Mouse (Mus musculus) heart, adult 2 months (tissue): ENCODE measurements around the gene Slc23a2. TPM values are rescaled to one million over a fixed set of nuclear protein-coding genes. Genes with fewer than 3 reads are reported as not detected.

Experiments used
- DNase-seq, 2 experiments: peaks; one replicate each; pipeline ENCODE4 v3.0.0; 2021
- H3K27ac ChIP-seq: fragments of 200-600 bp; 2 replicates; pipeline ENCODE4 v1.8.1; 2022
- H3K27me3 ChIP-seq: fragments of 200-500 bp; 2 replicates; pipeline ENCODE4 v1.6.1; 2012; ENCODE audit warnings: mild to moderate bottlenecking, low read length, inconsistent platforms, mixed read lengths; ENCODE audit not compliant: control insufficient read depth, insufficient read depth
- H3K36me3 ChIP-seq: fragments of 200-500 bp; 2 replicates; pipeline ENCODE4 v1.6.1; 2012; ENCODE audit warnings: low read length, inconsistent platforms; ENCODE audit not compliant: control insufficient read depth, insufficient read depth
- H3K4me1 ChIP-seq: fragments of 200-500 bp; 2 replicates; pipeline ENCODE4 v1.6.1; 2011; ENCODE audit warnings: low read length; ENCODE audit not compliant: control insufficient read depth, insufficient read depth
- H3K4me3 ChIP-seq: fragments of 200-600 bp; 2 replicates; pipeline ENCODE4 v1.8.1; 2022
- H3K79me2 ChIP-seq: fragments of 200-500 bp; replicated peaks from 2 replicates; pipeline ENCODE4 v1.6.1; 2012; ENCODE audit warnings: mild to moderate bottlenecking, inconsistent platforms, low read length, moderate library complexity, mixed read lengths; ENCODE audit not compliant: control insufficient read depth, insufficient read depth
- H3K9ac ChIP-seq: fragments of 200-500 bp; 2 replicates; pipeline ENCODE4 v1.6.1; 2012; ENCODE audit warnings: low read depth, mild to moderate bottlenecking, control low read depth, inconsistent platforms, low read length, mixed read lengths
- CTCF ChIP-seq: fragments of 200-600 bp; IDR thresholded peaks from 2 replicates; pipeline ENCODE4 v1.8.1; 2022; ENCODE audit warnings: antibody characterized with exemption, mild to moderate bottlenecking, moderate library complexity
- EP300 ChIP-seq: fragments of 200-500 bp; IDR thresholded peaks from 2 replicates; pipeline ENCODE4 v1.6.1; 2011; ENCODE audit warnings: low read depth, low read length, control low read depth; ENCODE audit not compliant: insufficient read depth
- POLR2A ChIP-seq: fragments of 200-500 bp; IDR thresholded peaks from 2 replicates; pipeline ENCODE4 v1.6.1; 2011; ENCODE audit warnings: mild to moderate bottlenecking, low read depth, low read length, control low read depth; ENCODE audit not compliant: insufficient read depth
- WGBS: fragments of 180-500 bp; shearing (Covaris S2); methylation state at CpG from one replicate; pipeline ENCODE4 v1.1.7; 2018; 5-methylcytosine and 5-hydroxymethylcytosine counted together
- intact Hi-C: fragments of 180-260 bp; cut with DNase I; formaldehyde crosslinking; loops from one replicate; pipeline ENCODE4 v1.15.1; 2025
- polyA plus RNA-seq: library from polyadenylated mRNA; depleted of rRNA; stranded (reverse); fragments of >200 nt; gene quantifications from 2 replicates; pipeline ENCODE4 v1.2.3, GENCODE M21; 2012
- total RNA-seq, 2 experiments: library from RNA; stranded (reverse); gene quantifications; 2 replicates each; pipeline ENCODE4 v1.2.3; 2021

Gene Slc23a2
- total and polyA plus RNA-seq, 3 experiments: 11.2 to 15.6 (median 11.8) TPM

DNA sequence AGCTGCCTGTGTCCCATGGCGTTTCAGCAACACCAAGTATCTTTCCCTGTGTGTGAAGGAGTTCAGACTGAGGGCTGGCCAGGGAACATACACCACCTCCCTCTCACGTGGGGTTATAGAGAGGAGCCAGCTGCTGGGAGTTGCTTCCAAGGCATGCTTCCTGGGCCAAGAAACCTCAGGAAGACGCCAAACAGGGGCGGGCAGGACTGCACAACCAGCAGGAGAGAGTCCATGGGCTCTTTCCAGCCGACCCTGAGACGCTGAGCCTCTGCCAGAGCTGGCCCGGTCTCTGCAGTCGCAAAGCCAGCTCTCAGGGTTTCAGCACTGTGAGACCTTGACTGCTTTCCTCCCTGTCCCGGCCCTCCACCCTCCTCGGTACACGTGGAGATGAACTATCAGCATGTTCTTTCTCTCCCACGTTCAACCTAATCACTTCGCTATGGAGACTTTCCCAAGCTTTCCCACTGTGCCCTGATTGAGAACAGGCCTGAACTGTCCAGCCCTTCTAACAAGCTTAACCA is 101.7 kb downstream of the Slc23a2 start:
- Histone ChIP-seq H3K36me3 (no peaks in the 10 kb centered on the region), H3K4me1 (peaks cover 5% of the 10 kb centered on the region), H3K27me3 (no peaks in the 10 kb centered on the region), H3K27ac (peak overlapping the region; percentile 32), H3K4me3 (peak overlapping the region; percentile 20), H3K79me2 (no peaks in the 10 kb centered on the region), H3K9ac (0 out of 2 replicates have a peak overlapping the region, but pooled peaks have one; percentile 5)
- WGBS: 8% methylated on average over 13 of the region's 13 CpGs
- peak; percentile 85 to 91 for DNase-seq
- intact Hi-C loops: no loop called here
- TF ChIP-seq CTCF (no peak), EP300 (peak; percentile 79; the same call in 1 of the 2 replicates), POLR2A (0 out of 2 replicates have a peak, but pooled peaks have one; percentile 28)

GRCm38 (mm10) chr2:132039894-132040293 is 105.0 kb downstream of the Slc23a2 start:
- H3K79me2 ChIP-seq: no peaks in the 10 kb centered on the region
- H3K9ac ChIP-seq: no peak overlapping the region
- H3K27me3 ChIP-seq: no peaks in the 10 kb centered on the region
- WGBS: 56% methylated on average over 7 of the region's 7 CpGs
- H3K4me3 ChIP-seq: no peak overlapping the region
- TF ChIP-seq CTCF (no peak), EP300 (no peak), POLR2A (no peak)
- H3K36me3 ChIP-seq: no peaks in the 10 kb centered on the region
- intact Hi-C loops: no loop called here
- H3K4me1 ChIP-seq: peaks cover 5% of the 10 kb centered on the region
- DNase-seq: no peak
- no peak overlapping the region for H3K27ac ChIP-seq

GRCm38 (mm10) chr2:132036326-132036725 is 108.6 kb downstream of the Slc23a2 start:
- no peak for DNase-seq
- WGBS: 77% methylated on average over 5 of the region's 5 CpGs
- Histone ChIP-seq H3K36me3 (no peaks in the 10 kb centered on the region), H3K79me2 (no peaks in the 10 kb centered on the region), H3K4me3 (no peak overlapping the region), H3K9ac (no peak overlapping the region), H3K4me1 (0 out of 2 replicates have a peak, but pooled peaks cover 1% of the 10 kb centered on the region), H3K27ac (no peak overlapping the region), H3K27me3 (no peaks in the 10 kb centered on the region)
- intact Hi-C loops: no loop called here
- TF ChIP-seq CTCF: no peak
- TF ChIP-seq POLR2A: no peak
- TF ChIP-seq EP300: no peak

- H3K4me1 ChIP-seq: peaks cover 6% of the 10 kb centered on the region
- H3K9ac ChIP-seq: no peak overlapping the region
- intact Hi-C loops: no loop called here
- H3K79me2 ChIP-seq: no peaks in the 10 kb centered on the region
- no peaks in the 10 kb centered on the region for H3K27me3 ChIP-seq
- TF ChIP-seq EP300: no peak
- no peak for TF ChIP-seq POLR2A
- no peak for TF ChIP-seq CTCF
- no peak overlapping the region for H3K4me3 ChIP-seq
- no peaks in the 10 kb centered on the region for H3K36me3 ChIP-seq
- no peak for DNase-seq
- no peak overlapping the region for H3K27ac ChIP-seq
- 58% methylated on average over 11 of the region's 11 CpGs for WGBS
Measured at GRCm38 (mm10) chr2:132035470-132035835, 109.5 kb downstream of the Slc23a2 start.

DNA sequence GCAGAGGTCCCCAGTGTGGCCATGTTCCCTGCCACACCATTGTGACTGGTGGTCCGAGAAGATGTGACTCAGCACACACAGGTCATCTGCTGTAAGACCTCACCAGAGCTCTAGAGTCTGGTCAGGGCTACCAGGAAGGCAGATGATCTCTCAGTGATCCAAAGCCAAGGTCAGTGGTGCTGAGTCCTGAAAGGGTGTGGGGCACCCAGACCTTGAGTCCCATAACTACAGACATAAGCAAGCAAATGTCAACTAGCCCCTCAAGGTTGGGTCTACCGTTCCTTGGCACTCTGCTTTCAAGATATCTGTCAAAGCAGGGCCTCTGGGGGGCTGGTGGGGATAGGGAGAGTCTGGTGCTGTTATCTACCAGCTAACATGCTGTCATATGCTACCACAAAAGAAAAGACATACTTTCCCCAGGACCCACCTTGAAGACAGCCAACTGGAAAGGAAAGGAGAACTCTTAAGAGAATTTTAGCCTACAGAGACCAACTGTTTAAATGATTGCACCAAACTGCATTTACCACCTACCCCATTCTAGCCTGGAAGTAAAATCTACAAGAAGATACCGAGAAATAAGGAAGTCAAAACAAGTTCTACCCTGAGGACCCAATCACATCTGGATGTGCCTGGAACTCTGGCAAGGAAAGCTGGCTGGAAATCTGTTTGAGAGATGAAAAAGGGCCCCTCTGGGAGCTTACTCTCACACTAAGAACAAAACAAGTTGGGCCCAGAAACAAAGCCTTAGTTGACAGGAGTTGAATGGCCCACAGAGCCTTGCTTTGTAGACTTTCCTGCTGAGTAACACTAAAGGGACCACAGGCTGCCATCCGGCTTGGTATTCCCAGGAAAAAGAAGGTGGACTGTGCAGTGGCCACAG is 110.1 kb downstream of the Slc23a2 start:
- H3K27ac ChIP-seq: no peak overlapping the region
- H3K4me1 ChIP-seq: peaks cover 6% of the 10 kb centered on the region
- H3K27me3 ChIP-seq: no peaks in the 10 kb centered on the region
- no peak overlapping the region for H3K9ac ChIP-seq
- TF ChIP-seq POLR2A: no peak
- TF ChIP-seq CTCF: no peak
- no peak for TF ChIP-seq EP300
- H3K36me3 ChIP-seq: no peaks in the 10 kb centered on the region
- H3K4me3 ChIP-seq: no peak overlapping the region
- WGBS: 75% methylated on average over 4 of the region's 4 CpGs
- DNase-seq: no peak
- no peaks in the 10 kb centered on the region for H3K79me2 ChIP-seq
- intact Hi-C loops: no loop called here
